Mouse (Mus musculus) heart, embryonic 16.5 days (tissue): ENCODE measurements around the gene Radil. TPM values are rescaled to one million over a fixed set of nuclear protein-coding genes. Genes with fewer than 3 reads are reported as not detected.

Experiments
- ATAC-seq: fragments of 200-750 bp; cut with Nextera tagmentation; replicated peaks from 2 replicates; pipeline ENCODE4 v1.8.0; 2017; ENCODE audit warnings: moderate number of reproducible peaks; ENCODE audit not compliant: insufficient read depth, low FRiP score; ENCODE audit errors: extremely low read depth
- H3K27ac ChIP-seq: fragments of 300-500 bp; sonication (generic); 2 replicates; pipeline ENCODE4 v1.5.1; 2014; ENCODE audit warnings: mild to moderate bottlenecking, low read length, control low read depth, moderate library complexity
- H3K27me3 ChIP-seq: fragments of 300-500 bp; sonication (generic); 2 replicates; pipeline ENCODE4 v1.6.1; 2014; ENCODE audit warnings: low read length, mixed read lengths; ENCODE audit not compliant: control insufficient read depth, insufficient read depth
- H3K36me3 ChIP-seq: fragments of 300-500 bp; sonication (generic); 2 replicates; pipeline ENCODE4 v1.6.1; 2014; ENCODE audit not compliant: control insufficient read depth, insufficient read depth
- H3K4me1 ChIP-seq: fragments of 300-500 bp; sonication (generic); 2 replicates; pipeline ENCODE4 v1.6.1; 2014; ENCODE audit warnings: low read length, mixed read lengths; ENCODE audit not compliant: control insufficient read depth, insufficient read depth
- H3K4me2 ChIP-seq: fragments of 300-500 bp; sonication (generic); 2 replicates; pipeline ENCODE4 v1.6.1; 2014; ENCODE audit warnings: low read depth, mild to moderate bottlenecking, control low read depth, low read length
- H3K4me3 ChIP-seq: fragments of 300-500 bp; sonication (generic); 2 replicates; pipeline ENCODE4 v1.5.1; 2014; ENCODE audit warnings: mild to moderate bottlenecking, control low read depth, low read length
- H3K9ac ChIP-seq: fragments of 300-500 bp; sonication (generic); 2 replicates; pipeline ENCODE4 v1.6.1; 2014; ENCODE audit warnings: low read length, control low read depth
- H3K9me3 ChIP-seq: fragments of 300-500 bp; sonication (generic); replicated peaks from 2 replicates; pipeline ENCODE4 v1.6.1; 2016; ENCODE audit warnings: low read length; ENCODE audit not compliant: control insufficient read depth
- WGBS: fragments of 180-500 bp; shearing (Covaris S2); extraction: QIAGEN DNeasy Blood & Tissue Kit; methylation state at CpG from one replicate; pipeline ENCODE4 v1.1.7; 2014; 5-methylcytosine and 5-hydroxymethylcytosine counted together
- polyA plus RNA-seq: library from polyadenylated mRNA; unstranded; fragments of >200 nt; fragmentation: Nextera tagmentation; extraction: Ambion mirVana; gene quantifications from 2 replicates; pipeline ENCODE4 v1.2.1, GENCODE M21; 2015

Gene Radil
- polyA plus RNA-seq, 1 experiment from 2014 or later = 9.0 TPM

- no peak for ATAC-seq
- H3K9ac ChIP-seq = no peak overlapping the region; the same call in none of the 2 replicates
- peak overlapping the region; percentile 68; the same call in 1 of the 2 replicates for H3K4me3 ChIP-seq
- H3K27ac ChIP-seq = peak overlapping the region; percentile 83
- no peaks in the 10 kb centered on the region for H3K9me3 ChIP-seq
- 49% methylated on average over 9 of the region's 9 CpGs for WGBS
- peak overlapping the region; percentile 95 for H3K4me2 ChIP-seq
- peaks cover 19% of the 10 kb centered on the region for H3K4me1 ChIP-seq
- H3K36me3 ChIP-seq = no peaks in the 10 kb centered on the region
- no peaks in the 10 kb centered on the region for H3K27me3 ChIP-seq
Observed at GRCm38 (mm10) chr5:142549441-142549840, 1.5 kb downstream of the Radil start.

GRCm38 (mm10) chr5:142547066-142547465 lies 3.8 kb downstream of the Radil start:
- Histone ChIP-seq H3K27me3 (no peaks in the 10 kb centered on the region), H3K9me3 (no peaks in the 10 kb centered on the region), H3K4me3 (no peak overlapping the region), H3K27ac (no peak overlapping the region), H3K36me3 (no peaks in the 10 kb centered on the region), H3K4me2 (no peak overlapping the region), H3K9ac (no peak overlapping the region), H3K4me1 (peaks cover 22% of the 10 kb centered on the region)
- ATAC-seq = no peak
- WGBS = 84% methylated on average over 3 of the region's 3 CpGs

DNA sequence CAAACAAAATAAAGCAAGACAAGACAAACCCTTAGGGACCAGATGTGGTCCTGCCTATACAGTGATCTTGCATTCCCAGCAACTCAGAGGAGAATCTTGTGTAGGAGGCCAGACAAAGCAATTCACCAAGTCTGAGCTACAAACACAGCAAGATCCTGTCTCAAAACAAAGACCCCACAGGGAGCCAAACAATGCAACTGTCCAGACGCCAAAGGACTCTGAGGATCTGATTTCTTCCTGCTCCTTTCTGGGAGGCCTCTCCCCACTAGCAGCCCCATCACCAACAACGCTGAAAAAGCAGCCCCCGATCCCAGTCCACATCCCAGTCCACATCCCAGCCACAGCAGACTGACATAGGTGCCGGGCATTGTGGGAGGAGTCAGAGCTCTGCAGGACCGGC lies 4.6 kb downstream of the Radil start:
- no peaks in the 10 kb centered on the region for H3K36me3 ChIP-seq
- no peak overlapping the region for H3K4me2 ChIP-seq
- peaks cover 22% of the 10 kb centered on the region for H3K4me1 ChIP-seq
- no peak overlapping the region for H3K27ac ChIP-seq
- no peak for ATAC-seq
- no peak overlapping the region for H3K4me3 ChIP-seq
- H3K9ac ChIP-seq = no peak overlapping the region
- no peaks in the 10 kb centered on the region for H3K27me3 ChIP-seq
- H3K9me3 ChIP-seq = no peaks in the 10 kb centered on the region
- WGBS = 24% methylated on average over 5 of the region's 5 CpGs

DNA sequence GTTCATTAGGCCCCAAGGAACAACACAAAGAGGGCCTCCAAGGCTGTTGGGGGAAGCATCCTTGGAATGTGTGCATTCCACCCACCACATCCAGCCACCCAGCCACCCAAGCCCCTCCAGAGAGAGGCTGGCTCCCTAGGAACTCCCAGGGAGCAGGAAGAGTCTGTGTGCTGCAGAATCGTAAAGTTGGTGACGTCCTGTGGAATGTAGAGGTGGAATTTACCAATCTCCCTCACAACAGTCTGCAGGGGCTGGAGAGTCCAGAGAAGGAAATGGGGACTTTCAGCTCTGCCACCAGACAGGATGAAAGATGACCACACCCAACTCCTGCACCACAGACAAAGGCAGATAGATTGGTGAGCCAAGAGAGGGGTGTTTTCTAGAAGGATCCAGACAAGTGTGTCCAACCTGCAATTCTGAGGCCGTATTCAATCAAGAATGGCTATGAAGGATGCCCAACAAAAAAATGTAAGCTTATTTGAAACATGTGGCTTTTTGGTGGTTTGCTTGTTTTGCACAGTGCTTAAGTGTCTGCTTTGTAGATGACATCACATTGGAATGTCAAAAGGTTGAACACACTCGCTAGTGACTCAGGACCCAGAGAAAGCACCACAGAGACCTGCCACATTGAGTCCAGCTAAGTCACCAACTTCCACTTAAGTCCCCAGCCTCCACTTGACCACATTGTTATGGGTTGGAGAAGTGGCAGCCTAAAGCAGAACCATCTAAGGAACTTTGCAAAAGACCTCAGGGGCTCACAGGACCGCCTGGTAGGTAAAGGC lies 5.7 kb downstream of the Radil start:
- H3K4me3 ChIP-seq = no peak overlapping the region
- H3K36me3 ChIP-seq = no peaks in the 10 kb centered on the region
- H3K4me2 ChIP-seq = no peak overlapping the region
- no peaks in the 10 kb centered on the region for H3K9me3 ChIP-seq
- WGBS = 50% methylated on average over 5 of the region's 5 CpGs
- peaks cover 29% of the 10 kb centered on the region for H3K4me1 ChIP-seq
- H3K9ac ChIP-seq = no peak overlapping the region
- H3K27me3 ChIP-seq = no peaks in the 10 kb centered on the region
- no peak for ATAC-seq
- no peak overlapping the region for H3K27ac ChIP-seq

- Histone ChIP-seq H3K4me2 (no peak overlapping the region), H3K36me3 (no peaks in the 10 kb centered on the region), H3K27ac (no peak overlapping the region), H3K9ac (no peak overlapping the region), H3K4me1 (peaks cover 29% of the 10 kb centered on the region), H3K4me3 (no peak overlapping the region), H3K27me3 (no peaks in the 10 kb centered on the region), H3K9me3 (no peaks in the 10 kb centered on the region)
- WGBS = 81% methylated on average over 3 of the region's 3 CpGs
- no peak for ATAC-seq
Observed at GRCm38 (mm10) chr5:142537286-142537685, 13.6 kb downstream of the Radil start.

DNA sequence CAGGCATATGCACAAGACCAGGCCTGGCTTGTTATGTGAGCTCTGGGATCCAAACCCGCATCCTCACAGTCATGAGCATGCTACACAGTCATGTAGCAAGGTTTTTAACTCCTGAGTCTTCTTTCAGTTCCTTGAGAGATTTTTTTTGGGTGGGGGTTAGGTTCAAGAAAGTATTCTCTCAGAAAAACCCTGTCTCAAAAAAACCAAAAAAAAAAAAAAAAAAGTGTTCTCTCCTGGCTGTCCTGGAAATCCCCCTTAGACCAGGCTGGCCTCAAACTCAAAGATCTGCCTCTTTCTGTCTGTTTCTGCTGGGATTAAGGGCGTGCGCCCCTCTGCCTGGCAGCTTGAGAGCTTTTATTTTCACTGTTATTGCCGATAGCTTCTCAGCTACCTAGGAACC lies 15.5 kb downstream of the Radil start:
- Histone ChIP-seq H3K4me1 (peaks cover 20% of the 10 kb centered on the region), H3K4me2 (no peak overlapping the region), H3K4me3 (no peak overlapping the region), H3K36me3 (no peaks in the 10 kb centered on the region), H3K27ac (no peak overlapping the region), H3K27me3 (no peaks in the 10 kb centered on the region; the same call in 1 of the 2 replicates), H3K9me3 (no peaks in the 10 kb centered on the region), H3K9ac (no peak overlapping the region)
- no peak for ATAC-seq
- WGBS = 79% methylated on average over 4 of the region's 4 CpGs

DNA sequence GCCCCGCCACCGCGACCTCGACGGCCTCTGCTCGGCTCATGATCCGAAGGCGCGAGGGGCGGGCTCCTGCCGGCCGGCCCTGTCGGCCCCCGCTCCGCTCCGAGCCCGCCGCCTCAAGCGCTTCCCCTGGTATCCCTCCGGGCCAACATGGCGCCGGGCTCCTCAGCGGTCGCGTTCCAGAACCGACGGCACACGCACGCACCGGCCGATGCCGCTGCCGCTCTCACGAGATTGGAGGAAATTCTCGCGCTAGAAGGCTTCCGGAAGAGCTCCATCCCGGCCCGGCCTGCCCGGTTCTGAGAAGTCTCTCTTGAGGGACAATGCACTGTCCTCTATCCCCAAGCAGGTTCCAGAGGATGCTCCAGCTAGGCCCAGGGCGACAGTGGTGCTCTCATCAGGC lies 21.0 kb downstream of the Radil start, which contains the start of gene Papolb:
Gene Papolb (minus strand): TSS at position 162 of the 400 bp plus-strand sequence.
- Histone ChIP-seq H3K27me3 (peaks cover 4% of the 10 kb centered on the region), H3K4me2 (peak within 1 kb of the TSS; percentile 20; the same call in 1 of the 2 replicates), H3K27ac (no peak within 1 kb of the TSS), H3K36me3 (no peaks in the 10 kb centered on the region), H3K4me3 (no peak within 1 kb of the TSS), H3K9me3 (no peaks in the 10 kb centered on the region), H3K9ac (no peak within 1 kb of the TSS), H3K4me1 (peaks cover 6% of the 10 kb centered on the region)
- ATAC-seq = no peak
- 38% methylated on average over 40 of the region's 41 CpGs for WGBS

- ATAC-seq = 0 out of 2 replicates have a peak, but pooled peaks have one; percentile 14
- H3K9me3 ChIP-seq = no peaks in the 10 kb centered on the region; the same call in 1 of the 2 replicates
- no peaks in the 10 kb centered on the region for H3K36me3 ChIP-seq
- peak overlapping the region; percentile 10; the same call in 1 of the 2 replicates for H3K4me2 ChIP-seq
- peaks cover 6% of the 10 kb centered on the region for H3K4me1 ChIP-seq
- H3K27me3 ChIP-seq = peaks cover 2% of the 10 kb centered on the region
- peak overlapping the region; percentile 13; the same call in 1 of the 2 replicates for H3K27ac ChIP-seq
- no peak overlapping the region for H3K9ac ChIP-seq
- WGBS = 44% methylated on average over 8 of the region's 8 CpGs
- H3K4me3 ChIP-seq = no peak overlapping the region
Observed at GRCm38 (mm10) chr5:142524711-142525464, 26.0 kb downstream of the Radil start.
